Mouse (Mus musculus) spleen, postnatal 0 days (tissue): ENCODE results near the gene Tamm41. TPM values are rescaled to one million over a fixed set of nuclear protein-coding genes. Genes with fewer than 3 reads are reported as not detected.

Source experiments
- polyA plus RNA-seq: library from polyadenylated mRNA; unstranded; fragments of >200 nt; fragmentation: Nextera tagmentation; extraction: Ambion mirVana; gene quantifications from 2 replicates; pipeline ENCODE4 v1.2.1, GENCODE M21; 2015

Tamm41 gene
- 44.9 and 45.3 TPM in 2 replicates for polyA plus RNA-seq

GRCm38 (mm10) chr6:115037103-115038094 lies at the start of gene Tamm41:
Gene Tamm41 (minus strand): TSS chr6:115037876.

DNA sequence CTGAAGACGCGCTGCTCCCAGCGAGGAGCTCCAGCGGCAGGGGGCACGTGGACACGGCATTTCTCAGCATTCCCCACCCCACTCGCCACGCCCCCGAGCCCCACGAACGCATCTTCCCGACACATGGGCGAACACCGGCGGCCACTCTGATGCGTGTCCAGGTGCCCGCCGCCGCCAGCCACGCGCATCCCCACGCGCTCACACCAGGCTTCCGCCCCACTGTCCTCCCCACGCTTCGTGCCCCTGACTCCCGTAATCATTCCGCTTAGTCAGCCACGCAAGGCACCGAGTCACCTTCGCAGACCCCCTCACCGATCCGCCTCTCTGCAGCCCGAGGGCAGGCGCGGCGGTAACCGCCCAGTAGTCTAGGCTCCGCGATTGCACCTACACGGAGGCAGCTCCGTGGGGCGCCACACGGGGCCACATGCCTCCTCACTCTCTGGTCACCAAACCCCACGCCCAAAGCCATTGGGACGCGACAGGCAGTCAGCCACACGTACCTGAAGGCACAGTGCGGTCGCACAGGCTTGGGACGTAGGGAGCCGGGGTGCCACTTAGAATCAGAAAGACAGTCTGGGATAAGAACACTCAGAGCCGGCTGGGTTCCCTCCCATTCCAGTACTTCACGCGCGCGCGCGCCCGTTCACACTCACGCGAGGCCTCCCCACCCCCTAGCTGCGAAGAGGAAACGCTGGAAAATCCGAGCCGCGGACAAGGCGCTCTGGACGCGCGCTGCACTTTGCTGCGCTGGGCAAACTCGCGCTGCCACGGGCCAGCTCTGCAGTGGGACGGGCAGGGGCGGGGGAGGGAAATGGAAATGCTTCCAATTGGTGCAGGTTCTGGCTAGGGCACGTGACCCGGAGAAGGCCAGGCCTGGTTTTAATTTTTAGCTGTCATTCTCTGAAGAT lies 68.2 kb downstream of the Tamm41 start, which contains the start of gene Vgll4:
TSS of gene Vgll4 (minus strand) at position 782 of the 908 bp plus-strand sequence.

Other genes starting within 250 kb of the Tamm41 start
- 25.6 and 31.8 TPM in 2 replicates for gene Vgll4, start 67.9 kb downstream of the Tamm41 start, polyA plus RNA-seq
- 0.41 and 0.67 TPM in 2 replicates for gene Syn2, start 97.0 kb upstream of the Tamm41 start, polyA plus RNA-seq
- gene Gm17482, start 189.5 kb upstream of the Tamm41 start, polyA plus RNA-seq: not detected in 2 replicates
- gene Timp4, start 214.3 kb upstream of the Tamm41 start, polyA plus RNA-seq: 0.06 and 0.10 TPM in 2 replicates